Mouse (Mus musculus): ENCODE measurements around the gene Rab3gap2. TPM values are rescaled to one million over a fixed set of nuclear protein-coding genes. Genes with fewer than 3 reads are reported as not detected.

Rab3gap2 gene
- polyA plus RNA-seq, 1 experiment from 2014 or later = 21.2 TPM

DNA sequence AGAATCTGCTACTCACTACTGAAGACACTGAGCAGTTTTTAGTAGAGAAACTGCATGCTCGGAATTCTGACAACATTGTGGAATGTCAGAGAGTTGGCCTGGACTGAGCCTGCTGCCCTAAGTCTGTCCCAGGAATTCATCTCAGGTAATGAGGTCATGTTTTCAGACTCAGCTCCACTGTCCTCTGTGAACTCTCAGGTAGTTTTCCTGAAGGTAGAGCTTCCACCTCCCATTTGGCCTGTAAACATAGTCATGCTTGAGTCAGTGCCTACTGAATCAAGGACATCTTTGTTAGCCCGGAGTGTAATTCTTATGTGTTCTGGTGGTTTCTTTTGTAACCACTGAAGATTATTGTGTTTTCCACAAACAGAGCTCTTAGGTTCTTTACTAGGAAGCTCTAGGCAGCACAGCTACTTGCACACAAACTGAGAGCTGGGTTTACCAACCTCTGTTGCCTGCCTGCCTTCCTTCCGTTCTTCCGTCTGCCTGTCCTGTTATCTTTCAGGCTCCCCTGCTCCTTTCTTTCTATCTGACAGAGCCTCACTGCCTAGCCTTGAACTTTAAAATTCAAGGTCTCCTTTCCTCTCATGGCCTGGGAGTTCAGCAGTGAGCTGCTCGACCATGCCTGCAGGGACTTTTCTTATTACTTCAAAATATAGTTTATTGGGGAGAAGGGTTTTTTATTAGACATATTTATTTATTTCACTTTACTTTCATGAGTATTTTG, 71.1 kb downstream of the Rab3gap2 start:
- Histone ChIP-seq H3K36me3 (replicated peaks; ENCODE audit: control insufficient read depth, insufficient read depth, low read depth, low read length) (peaks cover 4% of the 10 kb centered on the region), H3K4me2 (ENCODE audit: low read depth, low read length) (no peak overlapping the region), H3K4me3 (ENCODE audit: low read depth, low read length) (no peak overlapping the region), H3K9ac (replicated peaks; ENCODE audit: low read length) (no peak overlapping the region), H3K4me1 (ENCODE audit: control insufficient read depth, insufficient read depth, low read length) (no peaks in the 10 kb centered on the region), H3K27ac (replicated peaks; ENCODE audit: low read depth, low read length) (no peak overlapping the region), H3K27me3 (ENCODE audit: control insufficient read depth, insufficient read depth, low read length) (no peaks in the 10 kb centered on the region), H3K9me3 (replicated peaks; ENCODE audit: control insufficient read depth, low read length) (no peaks in the 10 kb centered on the region)
- DNase-seq (ENCODE audit: low spot score) (no peak), ATAC-seq (replicated peaks; ENCODE audit: insufficient number of reproducible peaks, low FRiP score, low TSS enrichment, low read depth) (no peak)
- 89% methylated on average over 5 of the region's 5 CpGs for WGBS

DNA sequence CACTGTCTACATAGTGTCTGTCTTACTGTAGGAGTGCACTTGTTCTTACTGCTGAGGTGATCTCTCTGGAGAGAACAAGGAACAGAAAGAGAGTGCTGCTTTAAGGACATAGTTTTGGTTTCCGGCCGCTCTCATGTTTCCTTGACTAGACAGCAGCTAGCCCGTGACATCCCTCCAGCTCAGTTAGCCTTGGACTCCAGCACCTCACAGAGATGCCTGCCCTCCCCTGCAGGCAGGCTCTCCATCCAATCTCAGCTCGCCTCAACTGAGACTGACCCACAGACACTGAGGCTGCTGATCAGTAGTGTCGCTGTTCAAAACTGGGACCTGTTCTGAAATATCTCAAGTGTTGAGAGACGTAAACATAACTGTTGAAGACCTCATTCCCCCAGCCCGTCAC, 72.1 kb downstream of the Rab3gap2 start:
- Histone ChIP-seq H3K4me3 (ENCODE audit: low read depth, low read length) (no peak overlapping the region), H3K27me3 (ENCODE audit: control insufficient read depth, insufficient read depth, low read length) (no peaks in the 10 kb centered on the region), H3K4me2 (ENCODE audit: low read depth, low read length) (no peak overlapping the region), H3K27ac (replicated peaks; ENCODE audit: low read depth, low read length) (no peak overlapping the region), H3K9me3 (replicated peaks; ENCODE audit: control insufficient read depth, low read length) (no peaks in the 10 kb centered on the region), H3K4me1 (ENCODE audit: control insufficient read depth, insufficient read depth, low read length) (no peaks in the 10 kb centered on the region), H3K9ac (replicated peaks; ENCODE audit: low read length) (no peak overlapping the region), H3K36me3 (replicated peaks; ENCODE audit: control insufficient read depth, insufficient read depth, low read depth, low read length) (peaks cover 4% of the 10 kb centered on the region)
- no peak for DNase-seq (ENCODE audit: low spot score)
- WGBS = 93% methylated on average over 7 of the region's 7 CpGs
- no peak for ATAC-seq (replicated peaks; ENCODE audit: insufficient number of reproducible peaks, low FRiP score, low TSS enrichment, low read depth)

GRCm38 (mm10) chr1:185277022-185277421, 73.1 kb downstream of the Rab3gap2 start:
- Histone ChIP-seq H3K36me3 (replicated peaks; ENCODE audit: control insufficient read depth, insufficient read depth, low read depth, low read length) (peaks cover 4% of the 10 kb centered on the region), H3K4me3 (ENCODE audit: low read depth, low read length) (no peak overlapping the region), H3K9ac (replicated peaks; ENCODE audit: low read length) (no peak overlapping the region), H3K27ac (replicated peaks; ENCODE audit: low read depth, low read length) (no peak overlapping the region), H3K4me2 (ENCODE audit: low read depth, low read length) (no peak overlapping the region), H3K4me1 (ENCODE audit: control insufficient read depth, insufficient read depth, low read length) (no peaks in the 10 kb centered on the region), H3K27me3 (ENCODE audit: control insufficient read depth, insufficient read depth, low read length) (no peaks in the 10 kb centered on the region), H3K9me3 (replicated peaks; ENCODE audit: control insufficient read depth, low read length) (no peaks in the 10 kb centered on the region)
- DNase-seq (ENCODE audit: low spot score) = no peak
- WGBS = 82% methylated on average over 11 of the region's 11 CpGs
- ATAC-seq (replicated peaks; ENCODE audit: insufficient number of reproducible peaks, low FRiP score, low TSS enrichment, low read depth) = no peak

DNA sequence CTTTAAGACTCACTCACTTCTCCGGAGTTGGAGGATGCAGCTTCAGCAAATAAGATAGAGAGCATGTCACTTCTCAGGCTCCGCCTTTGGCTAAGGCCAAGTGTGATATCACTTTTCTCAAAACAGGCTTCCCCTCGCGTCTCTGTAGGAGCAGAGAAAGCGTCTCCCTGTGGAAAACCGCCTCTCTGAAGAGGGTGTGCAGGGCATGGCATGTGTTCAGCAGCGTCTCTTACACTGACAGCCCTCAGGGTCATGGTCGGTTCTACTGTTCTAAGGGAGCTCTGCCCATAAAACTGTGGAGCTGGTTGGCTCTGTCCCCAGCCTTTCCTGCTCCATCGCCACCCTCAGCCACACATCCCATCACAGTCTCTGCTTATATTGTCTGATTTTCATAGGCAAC, 75.4 kb downstream of the Rab3gap2 start:
- H3K4me3 ChIP-seq (ENCODE audit: low read depth, low read length) = no peak overlapping the region
- H3K9ac ChIP-seq (replicated peaks; ENCODE audit: low read length) = no peak overlapping the region
- DNase-seq (ENCODE audit: low spot score) (no peak), ATAC-seq (replicated peaks; ENCODE audit: insufficient number of reproducible peaks, low FRiP score, low TSS enrichment, low read depth) (no peak)
- no peaks in the 10 kb centered on the region for H3K4me1 ChIP-seq (ENCODE audit: control insufficient read depth, insufficient read depth, low read length)
- no peak overlapping the region for H3K4me2 ChIP-seq (ENCODE audit: low read depth, low read length)
- peaks cover 4% of the 10 kb centered on the region for H3K36me3 ChIP-seq (replicated peaks; ENCODE audit: control insufficient read depth, insufficient read depth, low read depth, low read length)
- H3K27ac ChIP-seq (replicated peaks; ENCODE audit: low read depth, low read length) = no peak overlapping the region
- no peaks in the 10 kb centered on the region for H3K27me3 ChIP-seq (ENCODE audit: control insufficient read depth, insufficient read depth, low read length)
- 85% methylated on average over 9 of the region's 9 CpGs for WGBS
- no peaks in the 10 kb centered on the region for H3K9me3 ChIP-seq (replicated peaks; ENCODE audit: control insufficient read depth, low read length)

GRCm38 (mm10) chr1:185280616-185281015, 76.7 kb downstream of the Rab3gap2 start:
- Histone ChIP-seq H3K4me2 (ENCODE audit: low read depth, low read length) (no peak overlapping the region), H3K27me3 (ENCODE audit: control insufficient read depth, insufficient read depth, low read length) (no peaks in the 10 kb centered on the region), H3K36me3 (replicated peaks; ENCODE audit: control insufficient read depth, insufficient read depth, low read depth, low read length) (peaks cover 4% of the 10 kb centered on the region), H3K9me3 (replicated peaks; ENCODE audit: control insufficient read depth, low read length) (no peaks in the 10 kb centered on the region), H3K4me3 (ENCODE audit: low read depth, low read length) (no peak overlapping the region), H3K9ac (replicated peaks; ENCODE audit: low read length) (no peak overlapping the region), H3K27ac (replicated peaks; ENCODE audit: low read depth, low read length) (no peak overlapping the region), H3K4me1 (ENCODE audit: control insufficient read depth, insufficient read depth, low read length) (no peaks in the 10 kb centered on the region)
- DNase-seq (ENCODE audit: low spot score) = no peak
- WGBS = 91% methylated on average over 4 of the region's 4 CpGs
- no peak for ATAC-seq (replicated peaks; ENCODE audit: insufficient number of reproducible peaks, low FRiP score, low TSS enrichment, low read depth)

DNA sequence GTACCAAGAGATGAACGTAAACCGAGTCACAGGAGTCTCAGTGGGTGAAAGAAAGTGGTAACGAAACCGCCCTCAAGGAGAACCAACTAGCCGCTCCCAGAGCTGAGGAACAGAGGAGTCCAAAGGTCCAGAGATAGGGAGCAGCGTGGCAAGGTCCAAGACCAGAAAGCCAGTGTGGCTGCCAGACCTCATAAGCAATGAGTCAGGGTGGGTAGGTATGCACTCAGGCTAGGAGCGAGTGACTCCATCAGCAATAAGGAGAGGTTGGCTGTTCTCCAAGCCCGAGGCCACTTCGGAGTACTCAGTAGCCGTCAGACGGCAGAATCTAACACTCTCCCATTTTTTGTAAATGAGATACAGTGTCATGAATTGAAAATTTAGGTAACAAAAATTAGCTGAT, 78.9 kb downstream of the Rab3gap2 start:
- Histone ChIP-seq H3K36me3 (replicated peaks; ENCODE audit: control insufficient read depth, insufficient read depth, low read depth, low read length) (peaks cover 4% of the 10 kb centered on the region), H3K9me3 (replicated peaks; ENCODE audit: control insufficient read depth, low read length) (no peaks in the 10 kb centered on the region), H3K4me2 (ENCODE audit: low read depth, low read length) (no peak overlapping the region), H3K27ac (replicated peaks; ENCODE audit: low read depth, low read length) (no peak overlapping the region), H3K4me3 (ENCODE audit: low read depth, low read length) (no peak overlapping the region), H3K27me3 (ENCODE audit: control insufficient read depth, insufficient read depth, low read length) (no peaks in the 10 kb centered on the region), H3K4me1 (ENCODE audit: control insufficient read depth, insufficient read depth, low read length) (no peaks in the 10 kb centered on the region), H3K9ac (replicated peaks; ENCODE audit: low read length) (no peak overlapping the region)
- WGBS = 93% methylated on average over 11 of the region's 11 CpGs
- no peak for DNase-seq (ENCODE audit: low spot score)
- ATAC-seq (replicated peaks; ENCODE audit: insufficient number of reproducible peaks, low FRiP score, low TSS enrichment, low read depth) = no peak

GRCm38 (mm10) chr1:185283247-185283646, 79.3 kb downstream of the Rab3gap2 start:
- no peak for ATAC-seq (replicated peaks; ENCODE audit: insufficient number of reproducible peaks, low FRiP score, low TSS enrichment, low read depth)
- no peak overlapping the region for H3K27ac ChIP-seq (replicated peaks; ENCODE audit: low read depth, low read length)
- H3K9me3 ChIP-seq (replicated peaks; ENCODE audit: control insufficient read depth, low read length) = no peaks in the 10 kb centered on the region
- H3K4me3 ChIP-seq (ENCODE audit: low read depth, low read length) = no peak overlapping the region
- H3K4me2 ChIP-seq (ENCODE audit: low read depth, low read length) = no peak overlapping the region
- H3K9ac ChIP-seq (replicated peaks; ENCODE audit: low read length) = no peak overlapping the region
- no peaks in the 10 kb centered on the region for H3K4me1 ChIP-seq (ENCODE audit: control insufficient read depth, insufficient read depth, low read length)
- no peak for DNase-seq (ENCODE audit: low spot score)
- no peaks in the 10 kb centered on the region for H3K27me3 ChIP-seq (ENCODE audit: control insufficient read depth, insufficient read depth, low read length)
- WGBS = 93% methylated on average over 15 of the region's 15 CpGs
- peaks cover 4% of the 10 kb centered on the region for H3K36me3 ChIP-seq (replicated peaks; ENCODE audit: control insufficient read depth, insufficient read depth, low read depth, low read length)

- Histone ChIP-seq H3K36me3 (replicated peaks; ENCODE audit: control insufficient read depth, insufficient read depth, low read depth, low read length) (peaks cover 2% of the 10 kb centered on the region), H3K4me1 (ENCODE audit: control insufficient read depth, insufficient read depth, low read length) (no peaks in the 10 kb centered on the region)
- ATAC-seq (replicated peaks; ENCODE audit: insufficient number of reproducible peaks, low FRiP score, low TSS enrichment, low read depth) = no peak
These were observed 80.8 kb downstream of the Rab3gap2 start for GRCm38 (mm10) chr1:185284740-185285139.

More at GRCm38 (mm10) chr1:185284740-185285139, 80.8 kb downstream of the Rab3gap2 start:
- H3K27me3 ChIP-seq (ENCODE audit: control insufficient read depth, insufficient read depth, low read length) = no peaks in the 10 kb centered on the region
- no peak overlapping the region for H3K4me3 ChIP-seq (ENCODE audit: low read depth, low read length)
- no peak for DNase-seq (ENCODE audit: low spot score)
- no peak overlapping the region for H3K27ac ChIP-seq (replicated peaks; ENCODE audit: low read depth, low read length)
- no peaks in the 10 kb centered on the region for H3K9me3 ChIP-seq (replicated peaks; ENCODE audit: control insufficient read depth, low read length)
- no peak overlapping the region for H3K4me2 ChIP-seq (ENCODE audit: low read depth, low read length)
- WGBS = 91% methylated on average over 4 of the region's 4 CpGs
- no peak overlapping the region for H3K9ac ChIP-seq (replicated peaks; ENCODE audit: low read length)

All from embryonic facial prominence, embryonic 11.5 days (tissue).